29 mouse cellular contexts compared by ENCODE assay signal in the genomic region with DNA sequence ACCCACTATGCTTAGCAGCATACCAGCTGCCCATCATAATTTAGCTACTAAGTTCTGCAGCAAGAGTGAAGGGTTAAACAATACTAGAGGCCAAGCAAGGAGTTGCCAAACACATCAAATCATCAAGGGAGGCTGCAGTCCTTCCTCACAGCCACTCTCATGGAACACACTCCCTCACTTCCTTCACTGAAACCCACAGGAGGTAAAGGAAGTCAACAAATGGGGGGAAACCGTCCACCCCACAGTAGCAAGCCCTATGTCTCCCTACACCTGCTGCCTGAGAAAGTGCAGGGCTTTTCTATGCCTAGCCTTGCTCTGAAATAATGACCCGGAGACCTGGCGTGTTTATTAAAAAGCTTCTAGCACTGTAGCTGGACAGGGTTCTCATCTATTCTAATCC. TPM values are rescaled to one million over a fixed set of nuclear protein-coding genes. Genes with fewer than 3 reads are reported as not detected.
A peak's percentile ranks its signal among the peaks of the same experiment; 100 is the strongest.
DNase-seq lines count a peak whose midpoint lies in the region; ATAC-seq lines count a peak whose summit lies in the region.
"Had no signal": no experiment of that assay in that cellular context is flagged by ENCODE, and none has a peak within 500 bp of the region (broad histone marks: within the 10 kb centered on the region; RNA-seq: fewer than 3 reads in every experiment).

No protein-coding gene starts in this region.

- DNase-seq in thymus, postnatal 0 days (ENCODE audit: low spot score) = peak; percentile 40
- DNase-seq in thymus, postnatal 36 days = no peak
- DNase-seq in T-cell, adult 2 months (ENCODE audit: low spot score) = peak; percentile 53
- DNase-seq in naive thymus-derived CD4-positive, alpha-beta T cell, adult 2 months (ENCODE audit: low read depth) = peak; percentile 48
- no peak for DNase-seq in ovary, postnatal 14 days (ENCODE audit: low spot score)
- no peak for DNase-seq in natural killer cell, adult 2 months (ENCODE audit: low spot score in 2 of 2)
- DNase-seq: adrenal gland, postnatal 10 days; adrenal gland, postnatal 36 days; cerebellum, adult 9-10 months; forebrain, postnatal 0 days; gastrocnemius, adult 2 months; gastrocnemius, postnatal 36 days; heart, adult 11 months had no signal

- ATAC-seq in granulocyte monocyte progenitor cell, adult 5-6 weeks (replicated peaks; ENCODE audit: poor library complexity, severe bottlenecking) = peak; percentile 38
- ATAC-seq in inflammation-experienced regulatory T-cells, adult 6 months = no peak
- ATAC-seq: CD4-positive, CD25-positive, alpha-beta regulatory T cell, adult 4 months; forebrain, embryonic 14.5 days; forebrain, postnatal 0 days had no signal

RNA-seq across cellular contexts. Expression of gene Timm8a2, which starts 35.5 kb away (rescaled TPM):
- polyA plus RNA-seq in thymus, postnatal 0 days (2015; fragmentation: Nextera tagmentation; extraction: Ambion mirVana) = 0.21 TPM in 1 of 2 replicates, not detected in the other
- not detected in 2 replicates for total RNA-seq in granulocyte monocyte progenitor cell, adult 5-6 weeks (2014; fragmentation: Nextera tagmentation)
- total RNA-seq in granulocyte monocyte progenitor cell, adult 5-6 weeks (2017) = not detected in 2 replicates
- not detected for polyA plus RNA-seq in inflammation-experienced regulatory T-cells, adult 6 months (2017; shearing (Covaris generic))
- total RNA-seq: adrenal gland, adult 18-20 months; adrenal gland, postnatal 36 days; forebrain, postnatal 0 days; gastrocnemius, adult 2 months; gastrocnemius, postnatal 36 days; heart, postnatal 14 days; heart, postnatal 4 days had no signal
- polyA plus RNA-seq: C2C12; CD4-positive, CD25-positive, alpha-beta regulatory T cell, adult 4 months; embryonic facial prominence, embryonic 12.5 days; embryonic facial prominence, embryonic 15.5 days; forebrain, embryonic 11.5 days; forebrain, embryonic 14.5 days; forebrain, postnatal 0 days; frontal cortex, adult 2 months; heart, embryonic 12.5 days; heart, embryonic 16.5 days; hindbrain, embryonic 12.5 days; hindbrain, embryonic 15.5 days had no signal

RNA-seq across cellular contexts. Expression of gene Tm9sf2, which starts 36.9 kb away (rescaled TPM):
- 121 and 127 TPM in 2 replicates for polyA plus RNA-seq in thymus, postnatal 0 days (2015; fragmentation: Nextera tagmentation; extraction: Ambion mirVana)
- 62.7 and 67.8 TPM in 2 replicates for total RNA-seq in granulocyte monocyte progenitor cell, adult 5-6 weeks (2014; fragmentation: Nextera tagmentation)
- total RNA-seq in granulocyte monocyte progenitor cell, adult 5-6 weeks (2017) = 108 and 113 TPM in 2 replicates
- polyA plus RNA-seq in inflammation-experienced regulatory T-cells, adult 6 months (2017; shearing (Covaris generic)) = 10 to 100 TPM; 59.0 to 98.1 (median 74.1) TPM

Comparison
In these comparisons a context has a peak if more than half of its experiments do, and no peak if none do; other contexts are left out.
1. DNase-seq: peak in thymus, postnatal 0 days (single experiment), T-cell, adult 2 months (single experiment) and naive thymus-derived CD4-positive, alpha-beta T cell, adult 2 months (single experiment); none in thymus, postnatal 36 days (0 of 2), ovary, postnatal 14 days (single experiment) and natural killer cell, adult 2 months (0 of 2).